Mouse (Mus musculus) midbrain, embryonic 13.5 days (tissue): ENCODE data around the gene 1700023F06Rik. TPM values are rescaled to one million over a fixed set of nuclear protein-coding genes. Genes with fewer than 3 reads are reported as not detected.
A peak's percentile ranks its signal among the peaks of the same experiment; 100 is the strongest.
"Not testable (repeated sequence)": the region's sequence is repeated elsewhere in the genome, so short reads cannot be mapped to it uniquely, and the experiment has no call there.

Experiments used
- ATAC-seq: fragments of 200-750 bp; cut with Nextera tagmentation; 2 replicates; pipeline ENCODE4 v1.8.0; 2017; ENCODE audit warnings: mild to moderate bottlenecking, moderate TSS enrichment, moderate library complexity
- H3K27ac ChIP-seq: fragments of 300-500 bp; sonication (generic); 2 replicates; pipeline ENCODE4 v1.5.1; 2015; ENCODE audit warnings: inconsistent platforms, mild to moderate bottlenecking, moderate library complexity
- H3K27me3 ChIP-seq: fragments of 300-500 bp; sonication (generic); 2 replicates; pipeline ENCODE4 v1.6.1; 2015; ENCODE audit warnings: mild to moderate bottlenecking, inconsistent platforms
- H3K36me3 ChIP-seq: fragments of 300-500 bp; sonication (generic); 2 replicates; pipeline ENCODE4 v1.6.1; 2015; ENCODE audit warnings: mild to moderate bottlenecking, inconsistent platforms
- H3K4me1 ChIP-seq: fragments of 300-500 bp; sonication (generic); replicated peaks from 2 replicates; pipeline ENCODE4 v1.6.1; 2015; ENCODE audit warnings: inconsistent platforms
- H3K4me2 ChIP-seq: fragments of 300-500 bp; sonication (generic); replicated peaks from 2 replicates; pipeline ENCODE4 v1.6.1; 2015; ENCODE audit warnings: moderate library complexity, mild to moderate bottlenecking, inconsistent platforms
- H3K4me3 ChIP-seq: fragments of 300-500 bp; sonication (generic); replicated peaks from 2 replicates; pipeline ENCODE4 v1.5.1; 2015; ENCODE audit warnings: mild to moderate bottlenecking, inconsistent platforms
- H3K9ac ChIP-seq: fragments of 300-500 bp; sonication (generic); replicated peaks from 2 replicates; pipeline ENCODE4 v1.6.1; 2015; ENCODE audit warnings: mild to moderate bottlenecking, inconsistent platforms
- H3K9me3 ChIP-seq: fragments of 300-500 bp; sonication (generic); 2 replicates; pipeline ENCODE4 v1.6.1; 2016; ENCODE audit warnings: mild to moderate bottlenecking, inconsistent platforms
- WGBS: fragments of 180-500 bp; shearing (Covaris S2); methylation state at CpG from one replicate; pipeline ENCODE4 v1.1.7; 2015; 5-methylcytosine and 5-hydroxymethylcytosine counted together
- polyA plus RNA-seq: library from polyadenylated mRNA; unstranded; fragments of >200 nt; fragmentation: Nextera tagmentation; extraction: Ambion mirVana; gene quantifications from 2 replicates; pipeline ENCODE4 v1.2.1, GENCODE M21; 2015

Gene 1700023F06Rik
- polyA plus RNA-seq, 1 experiment from 2014 or later: 0.70 TPM

DNA sequence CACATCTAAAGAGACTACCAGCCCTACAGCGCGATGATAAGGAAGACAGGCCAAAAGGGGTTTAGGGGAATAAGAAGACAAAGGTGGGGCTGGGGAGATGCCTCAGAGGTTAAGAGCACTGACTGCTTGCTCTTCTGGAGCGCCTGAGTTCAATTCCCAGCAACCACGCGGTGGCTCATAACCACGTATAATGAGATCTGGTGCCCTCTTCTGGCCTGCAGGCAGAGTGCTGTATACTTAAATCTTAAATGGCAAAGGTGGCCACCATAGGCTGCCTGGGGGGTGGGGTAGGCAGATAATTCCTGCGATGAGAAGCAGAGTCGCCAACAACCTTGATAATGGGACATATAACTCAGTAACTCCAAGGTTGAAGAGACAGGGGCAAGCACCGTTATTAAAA lies 29.4 kb upstream of the 1700023F06Rik start:
- H3K9me3 ChIP-seq: no peaks in the 10 kb centered on the region
- no peak overlapping the region for H3K27ac ChIP-seq
- 75% methylated on average over 9 of the region's 9 CpGs for WGBS
- no peak overlapping the region for H3K4me3 ChIP-seq
- no peak overlapping the region for H3K9ac ChIP-seq
- no peak overlapping the region for H3K4me2 ChIP-seq
- H3K27me3 ChIP-seq: no peaks in the 10 kb centered on the region
- H3K4me1 ChIP-seq: peaks cover 8% of the 10 kb centered on the region; the same call in 1 of the 2 replicates
- peaks cover 58% of the 10 kb centered on the region for H3K36me3 ChIP-seq
- no peak for ATAC-seq

DNA sequence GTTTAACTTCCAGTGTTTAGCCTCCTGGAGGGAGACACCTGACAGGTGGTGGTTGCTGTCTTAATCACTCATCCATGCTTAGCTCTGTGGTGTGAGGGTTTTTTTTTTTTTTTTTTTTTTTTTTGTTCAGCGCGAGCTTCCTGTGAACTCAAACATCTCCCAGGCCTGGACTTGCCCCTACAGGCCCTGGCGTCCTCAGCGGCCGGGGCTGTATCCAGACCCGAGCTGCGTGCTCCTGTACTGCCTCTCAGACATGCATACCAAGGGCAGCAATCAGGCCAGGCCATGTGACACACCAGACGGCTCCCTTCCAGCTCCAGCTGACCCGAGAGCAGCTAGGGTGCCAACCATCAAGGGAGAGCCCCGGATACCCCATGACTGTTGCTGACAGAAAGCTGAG lies 28.5 kb upstream of the 1700023F06Rik start:
- 93% methylated on average over 10 of the region's 10 CpGs for WGBS
- no peak for ATAC-seq
- Histone ChIP-seq H3K9me3 (no peaks in the 10 kb centered on the region), H3K4me3 (no peak overlapping the region), H3K27ac (no peak overlapping the region), H3K27me3 (no peaks in the 10 kb centered on the region), H3K9ac (no peak overlapping the region), H3K4me2 (no peak overlapping the region), H3K4me1 (peaks cover 5% of the 10 kb centered on the region; the same call in 1 of the 2 replicates), H3K36me3 (peaks cover 57% of the 10 kb centered on the region)

DNA sequence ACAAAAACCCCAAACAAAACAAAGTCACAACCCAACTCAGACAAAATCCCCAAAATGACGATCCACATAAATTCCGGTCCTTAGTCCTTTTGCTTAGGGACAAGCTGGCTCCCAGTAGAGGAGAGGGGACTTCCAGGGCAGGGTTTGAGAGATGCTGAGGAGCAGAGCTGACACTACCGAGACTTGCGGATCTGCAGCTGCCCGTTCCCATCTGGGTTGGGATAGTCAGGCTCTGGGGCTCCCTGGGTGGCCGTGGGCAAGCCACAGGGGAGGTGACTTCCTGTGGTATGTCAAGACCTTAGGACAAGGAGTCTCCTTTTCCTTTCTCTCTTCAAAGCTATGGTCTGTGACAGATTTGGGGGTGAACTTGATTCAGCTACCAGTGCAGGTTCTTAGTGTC lies 28.1 kb upstream of the 1700023F06Rik start:
- no peak overlapping the region for H3K4me2 ChIP-seq
- no peak overlapping the region for H3K9ac ChIP-seq
- no peaks in the 10 kb centered on the region for H3K27me3 ChIP-seq
- H3K36me3 ChIP-seq: peaks cover 56% of the 10 kb centered on the region
- no peak overlapping the region for H3K4me3 ChIP-seq
- ATAC-seq: no peak
- 0 out of 2 replicates have a peak, but pooled peaks cover under 1% of the 10 kb centered on the region for H3K4me1 ChIP-seq
- no peaks in the 10 kb centered on the region for H3K9me3 ChIP-seq
- WGBS: 85% methylated on average over 6 of the region's 6 CpGs
- no peak overlapping the region for H3K27ac ChIP-seq

DNA sequence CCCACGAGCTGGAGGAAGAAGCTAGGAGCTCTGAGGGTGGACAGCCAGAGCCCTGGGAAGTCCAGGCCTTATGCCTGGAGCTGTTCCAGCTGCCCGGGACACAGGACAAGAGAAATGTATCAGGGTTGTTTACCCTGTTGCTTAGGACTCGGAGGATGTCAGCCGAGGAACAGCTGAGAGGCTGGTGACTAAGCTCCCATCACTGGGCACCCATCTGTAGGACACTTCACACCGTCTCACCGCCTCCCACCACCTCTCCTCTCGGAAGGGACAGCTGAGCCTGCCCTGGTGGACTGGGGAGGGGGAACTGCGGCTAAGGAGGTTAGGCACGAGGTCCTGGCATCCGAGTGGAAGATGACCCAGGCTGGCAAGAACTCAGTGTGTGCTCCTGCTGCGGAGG lies 27.3 kb upstream of the 1700023F06Rik start:
- Histone ChIP-seq H3K9me3 (no peaks in the 10 kb centered on the region), H3K4me3 (no peak overlapping the region), H3K27ac (no peak overlapping the region), H3K27me3 (no peaks in the 10 kb centered on the region), H3K4me1 (no peaks in the 10 kb centered on the region), H3K4me2 (no peak overlapping the region), H3K36me3 (peaks cover 58% of the 10 kb centered on the region), H3K9ac (0 out of 2 replicates have a peak overlapping the region, but pooled peaks have one; percentile 40)
- no peak for ATAC-seq
- WGBS: 80% methylated on average over 11 of the region's 11 CpGs

DNA sequence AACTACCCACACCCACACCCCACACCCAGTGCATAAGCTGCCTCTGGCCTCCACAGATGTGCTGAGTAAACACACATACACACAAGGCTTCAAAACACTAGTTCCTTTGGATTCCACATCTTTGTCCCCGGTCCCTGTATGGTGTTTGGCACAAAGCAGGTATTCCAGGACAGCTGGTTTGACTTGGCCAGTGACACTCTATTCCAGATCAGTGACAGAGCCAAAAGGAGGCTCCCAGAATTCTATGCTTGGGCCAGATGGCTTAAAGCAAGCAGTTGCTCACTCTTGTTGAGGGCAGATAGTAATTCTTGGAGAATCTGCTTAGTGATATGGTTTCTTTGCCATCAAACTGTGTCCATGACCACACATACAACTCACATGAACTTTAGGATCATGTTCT lies 26.1 kb upstream of the 1700023F06Rik start:
- Histone ChIP-seq H3K27ac (no peak overlapping the region), H3K4me2 (no peak overlapping the region), H3K36me3 (peaks cover 59% of the 10 kb centered on the region), H3K4me3 (no peak overlapping the region), H3K9ac (no peak overlapping the region), H3K4me1 (no peaks in the 10 kb centered on the region), H3K9me3 (no peaks in the 10 kb centered on the region), H3K27me3 (no peaks in the 10 kb centered on the region)
- ATAC-seq: no peak
- WGBS: 85% methylated on average over 1 of the region's 1 CpGs

DNA sequence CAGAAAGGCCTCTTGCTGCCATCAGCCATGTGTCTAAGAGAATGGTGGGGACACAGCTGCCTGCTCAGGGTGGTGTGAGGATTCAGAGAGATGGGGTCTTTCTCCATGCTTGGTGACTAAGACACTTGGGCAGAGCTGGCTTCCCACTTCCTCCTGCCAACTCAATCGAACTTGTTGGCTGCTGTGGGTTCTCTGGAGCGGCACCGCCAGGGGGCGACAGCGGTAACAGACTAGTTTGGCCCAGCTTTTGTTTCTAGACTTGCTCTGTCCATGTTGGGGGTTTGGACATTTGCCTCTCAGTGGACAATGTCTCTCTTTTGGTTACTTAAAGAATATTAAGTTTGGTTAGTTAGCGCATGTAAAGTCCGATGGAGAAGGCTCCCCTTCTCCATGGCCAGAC lies 24.6 kb upstream of the 1700023F06Rik start:
- Histone ChIP-seq H3K4me2 (no peak overlapping the region), H3K27ac (no peak overlapping the region), H3K4me3 (no peak overlapping the region), H3K9ac (no peak overlapping the region), H3K4me1 (no peaks in the 10 kb centered on the region), H3K27me3 (no peaks in the 10 kb centered on the region), H3K9me3 (no peaks in the 10 kb centered on the region), H3K36me3 (peaks cover 55% of the 10 kb centered on the region)
- 32% methylated on average over 7 of the region's 7 CpGs for WGBS
- no peak for ATAC-seq

DNA sequence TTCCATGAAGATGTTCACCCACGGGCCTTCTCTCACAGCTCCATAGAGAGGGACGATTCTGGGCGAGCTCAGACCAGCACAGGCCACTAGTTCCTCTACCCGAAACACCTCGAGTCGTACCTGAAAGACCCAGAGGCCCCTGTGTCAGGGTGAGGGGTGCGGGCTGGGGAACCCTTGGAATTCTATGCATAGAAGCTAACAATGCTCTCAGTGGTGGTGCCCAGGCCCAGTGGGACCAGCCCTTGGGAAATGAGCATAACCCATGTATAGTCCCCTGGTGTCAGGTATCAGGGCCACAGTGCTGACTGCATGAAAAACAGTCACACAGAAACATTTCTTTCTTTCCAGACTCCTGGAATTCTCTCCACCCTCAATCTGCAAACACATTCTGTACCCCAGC lies 23.0 kb upstream of the 1700023F06Rik start:
- Histone ChIP-seq H3K27ac (no peak overlapping the region), H3K4me1 (no peaks in the 10 kb centered on the region), H3K36me3 (peaks cover 53% of the 10 kb centered on the region), H3K4me2 (no peak overlapping the region), H3K9me3 (no peaks in the 10 kb centered on the region), H3K27me3 (no peaks in the 10 kb centered on the region), H3K4me3 (no peak overlapping the region), H3K9ac (no peak overlapping the region)
- no peak for ATAC-seq
- WGBS: 99% methylated on average over 7 of the region's 7 CpGs

DNA sequence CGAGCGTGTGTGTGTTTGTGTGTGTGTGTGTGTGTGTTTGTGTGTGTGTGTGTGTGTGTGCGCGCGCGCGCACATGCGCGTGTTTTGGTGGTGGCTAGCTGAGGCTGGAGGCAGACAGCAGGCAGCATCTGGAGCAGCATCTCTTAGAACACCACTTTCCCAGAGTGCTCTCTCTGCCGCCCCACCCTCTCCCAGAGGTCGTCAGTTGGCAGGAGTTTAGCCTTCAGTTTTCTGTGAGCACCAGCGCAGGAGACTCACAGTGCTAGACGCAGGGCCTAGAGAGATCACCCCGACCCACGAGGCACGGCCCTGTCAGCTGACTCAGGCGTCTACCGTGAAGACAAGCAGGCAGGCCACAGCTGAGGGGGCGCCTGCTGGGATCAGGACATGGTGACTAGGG lies 22.3 kb upstream of the 1700023F06Rik start:
- WGBS: 86% methylated on average over 19 of the region's 19 CpGs
- no peak for ATAC-seq
- H3K27me3 ChIP-seq: no peaks in the 10 kb centered on the region

DNA sequence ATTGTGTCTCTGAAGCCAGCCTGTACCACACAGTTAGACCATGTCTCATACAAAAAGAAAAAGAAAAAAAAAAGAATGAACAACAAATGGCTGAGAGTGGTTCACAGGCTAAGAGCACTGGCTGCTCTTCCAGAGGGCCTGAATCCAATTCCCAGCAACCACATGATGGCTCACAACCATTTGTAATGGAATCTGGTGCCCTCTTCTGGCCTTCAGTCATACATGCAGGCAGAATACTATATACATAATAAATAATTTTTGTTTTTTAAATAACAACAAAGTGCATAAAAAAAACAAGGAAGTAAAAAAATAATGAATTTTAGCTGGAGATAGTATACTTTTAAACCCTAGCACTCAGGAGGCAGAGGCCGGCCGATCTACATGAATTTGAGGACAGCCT lies 21.2 kb upstream of the 1700023F06Rik start:
- no peak overlapping the region for H3K4me2 ChIP-seq
- no peaks in the 10 kb centered on the region for H3K9me3 ChIP-seq
- H3K4me3 ChIP-seq: no peak overlapping the region
- ATAC-seq: no peak
- peaks cover 62% of the 10 kb centered on the region for H3K36me3 ChIP-seq
- H3K27ac ChIP-seq: no peak overlapping the region
- H3K4me1 ChIP-seq: no peaks in the 10 kb centered on the region
- WGBS: 97% methylated on average over 2 of the region's 2 CpGs
- H3K27me3 ChIP-seq: no peaks in the 10 kb centered on the region
- H3K9ac ChIP-seq: no peak overlapping the region

More for the DNA sequence above, 22.3 kb upstream of the 1700023F06Rik start:
- Histone ChIP-seq H3K27ac (no peak overlapping the region), H3K9me3 (no peaks in the 10 kb centered on the region), H3K4me1 (no peaks in the 10 kb centered on the region), H3K4me3 (no peak overlapping the region), H3K9ac (no peak overlapping the region), H3K4me2 (no peak overlapping the region), H3K36me3 (peaks cover 54% of the 10 kb centered on the region)

DNA sequence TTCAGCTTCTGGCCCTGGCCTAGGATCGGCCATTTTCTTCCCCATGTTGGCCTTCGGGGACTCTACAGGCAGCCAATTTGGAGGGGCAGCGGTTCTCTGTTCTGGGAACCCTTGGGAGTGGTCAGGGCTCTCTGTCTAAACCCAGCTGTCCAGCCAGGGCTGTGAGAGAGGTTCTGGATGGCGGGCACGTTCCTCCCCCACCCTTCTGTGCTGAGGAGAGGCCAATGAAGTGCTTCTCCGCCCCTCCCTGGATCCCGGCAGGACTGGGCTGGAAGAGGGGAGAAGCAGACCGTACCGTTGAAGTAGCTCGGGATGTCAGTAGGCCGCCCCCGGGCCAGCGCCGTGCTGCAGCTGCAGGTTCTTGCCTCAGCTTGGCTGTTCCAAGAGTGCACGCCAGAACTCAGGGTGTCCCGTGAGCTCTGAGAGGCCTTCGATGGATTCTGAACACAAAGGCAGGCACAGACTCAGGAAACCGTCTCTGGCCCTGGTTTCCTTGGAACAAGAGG lies 15.6 kb upstream of the 1700023F06Rik start:
- ATAC-seq: no peak
- WGBS: 67% methylated on average over 18 of the region's 18 CpGs
- H3K27me3 ChIP-seq: peaks cover 7% of the 10 kb centered on the region
- no peaks in the 10 kb centered on the region for H3K9me3 ChIP-seq
- H3K27ac ChIP-seq: no peak overlapping the region
- no peak overlapping the region for H3K9ac ChIP-seq
- no peak overlapping the region for H3K4me2 ChIP-seq
- no peaks in the 10 kb centered on the region for H3K4me1 ChIP-seq
- no peak overlapping the region for H3K4me3 ChIP-seq
- H3K36me3 ChIP-seq: peaks cover 85% of the 10 kb centered on the region

DNA sequence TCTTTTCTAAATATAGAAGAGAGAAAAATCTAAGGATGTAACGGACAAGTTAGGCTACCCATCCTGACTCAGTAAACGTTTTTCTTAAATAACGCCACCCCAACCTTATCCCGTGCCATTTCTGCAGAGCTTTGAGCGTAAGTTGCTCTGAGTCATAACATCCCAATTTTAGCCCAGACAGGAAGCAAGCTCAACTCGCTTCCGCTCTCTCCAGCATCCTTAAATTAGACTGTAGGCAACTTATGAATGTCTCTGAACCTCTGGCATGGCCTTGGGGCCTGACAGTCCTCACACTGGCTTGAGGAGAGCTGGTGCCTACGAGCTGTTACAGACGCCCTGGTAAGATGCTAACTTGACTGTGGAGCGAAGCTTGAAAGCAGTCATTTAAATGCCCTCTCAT lies 15.1 kb upstream of the 1700023F06Rik start:
- peaks cover 8% of the 10 kb centered on the region for H3K27me3 ChIP-seq
- H3K4me2 ChIP-seq: no peak overlapping the region
- no peak overlapping the region for H3K9ac ChIP-seq
- H3K4me1 ChIP-seq: peaks cover 2% of the 10 kb centered on the region
- no peak overlapping the region for H3K27ac ChIP-seq
- 92% methylated on average over 10 of the region's 10 CpGs for WGBS
- H3K4me3 ChIP-seq: no peak overlapping the region
- H3K36me3 ChIP-seq: peaks cover 80% of the 10 kb centered on the region
- no peaks in the 10 kb centered on the region for H3K9me3 ChIP-seq
- no peak for ATAC-seq

DNA sequence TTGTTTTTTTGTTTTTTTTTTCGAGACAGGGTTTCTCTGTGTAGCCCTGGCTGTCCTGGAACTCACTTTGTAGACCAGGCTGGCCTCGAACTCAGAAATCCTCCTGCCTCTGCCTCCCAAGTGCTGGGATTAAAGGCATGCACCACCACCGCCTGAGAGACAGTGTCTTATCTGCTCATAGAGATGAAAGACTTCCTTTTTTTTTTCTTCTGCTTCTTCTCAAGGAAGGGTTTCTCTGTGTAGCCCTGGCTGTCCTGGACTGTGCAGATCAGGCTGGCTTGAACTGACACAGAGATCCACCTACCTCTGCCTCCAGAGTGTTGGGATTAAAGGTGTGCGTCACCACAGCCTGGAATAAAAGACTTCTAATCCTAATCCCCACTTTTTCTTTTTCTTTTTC lies 14.4 kb upstream of the 1700023F06Rik start:
- not testable (repeated sequence) for H3K9ac ChIP-seq, H3K9me3 ChIP-seq, H3K27me3 ChIP-seq, H3K27ac ChIP-seq, H3K4me3 ChIP-seq, ATAC-seq, H3K4me1 ChIP-seq, H3K4me2 ChIP-seq
- WGBS: 87% methylated on average over 4 of the region's 4 CpGs
- H3K36me3 ChIP-seq: peaks cover 78% of the 10 kb centered on the region

DNA sequence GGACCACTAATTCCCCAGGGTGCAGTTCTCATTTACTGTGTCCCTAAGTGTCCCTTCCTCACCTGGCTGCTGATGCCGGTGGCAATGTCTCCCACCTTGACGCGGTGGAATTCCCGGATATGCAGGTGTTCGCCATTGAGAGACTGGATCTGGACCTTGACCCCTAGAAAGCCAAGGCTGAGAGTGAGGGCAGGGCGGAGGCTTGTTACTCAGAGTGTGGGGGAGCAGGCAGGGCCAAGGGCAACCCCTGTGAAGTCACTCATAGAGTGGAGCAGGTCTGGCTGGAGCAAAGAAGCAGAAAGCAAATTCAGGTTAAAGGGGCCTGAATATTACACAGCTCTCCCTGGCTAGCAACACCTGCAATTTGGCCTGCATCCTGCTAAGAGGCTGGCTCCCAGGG lies 13.1 kb upstream of the 1700023F06Rik start:
- WGBS: 95% methylated on average over 6 of the region's 6 CpGs
- H3K36me3 ChIP-seq: peaks cover 65% of the 10 kb centered on the region

More for the DNA sequence above, 13.1 kb upstream of the 1700023F06Rik start:
- peaks cover 6% of the 10 kb centered on the region for H3K4me1 ChIP-seq
- peaks cover 13% of the 10 kb centered on the region for H3K27me3 ChIP-seq
- H3K27ac ChIP-seq: no peak overlapping the region
- H3K9me3 ChIP-seq: no peaks in the 10 kb centered on the region
- no peak overlapping the region for H3K4me2 ChIP-seq
- H3K4me3 ChIP-seq: no peak overlapping the region
- ATAC-seq: no peak
- H3K9ac ChIP-seq: 0 out of 2 replicates have a peak overlapping the region, but pooled peaks have one; percentile 1
